Mouse (Mus musculus) intestine, postnatal 0 days (tissue): Measurements from ENCODE around the gene Pin1. TPM values are rescaled to one million over a fixed set of nuclear protein-coding genes. Genes with fewer than 3 reads are reported as not detected.

Experiments
- ATAC-seq: fragments of 200-750 bp; cut with Nextera tagmentation; 2 replicates; pipeline ENCODE4 v1.8.0; 2017; ENCODE audit warnings: mild to moderate bottlenecking, moderate TSS enrichment, moderate library complexity
- H3K27ac ChIP-seq: fragments of 300-500 bp; sonication (generic); 2 replicates; pipeline ENCODE4 v1.5.1; 2014; ENCODE audit warnings: mild to moderate bottlenecking, low read depth, low read length, moderate library complexity
- H3K27me3 ChIP-seq: fragments of 300-500 bp; sonication (generic); replicated peaks from 2 replicates; pipeline ENCODE4 v1.6.1; 2014; ENCODE audit warnings: low read length, mixed read lengths; ENCODE audit not compliant: control insufficient read depth, insufficient read depth
- H3K36me3 ChIP-seq: fragments of 300-500 bp; sonication (generic); 2 replicates; pipeline ENCODE4 v1.6.1; 2014; ENCODE audit warnings: mild to moderate bottlenecking, moderate library complexity; ENCODE audit not compliant: control insufficient read depth, insufficient read depth
- H3K4me1 ChIP-seq: fragments of 300-500 bp; sonication (generic); replicated peaks from 2 replicates; pipeline ENCODE4 v1.6.1; 2014; ENCODE audit warnings: antibody characterized with exemption, low read length, mixed read lengths; ENCODE audit not compliant: control insufficient read depth, insufficient read depth
- H3K4me2 ChIP-seq: fragments of 300-500 bp; sonication (generic); replicated peaks from 2 replicates; pipeline ENCODE4 v1.6.1; 2014; ENCODE audit warnings: low read depth, mild to moderate bottlenecking, moderate library complexity
- H3K4me3 ChIP-seq: fragments of 300-500 bp; sonication (generic); 2 replicates; pipeline ENCODE4 v1.5.1; 2014; ENCODE audit warnings: low read depth, low read length
- H3K9ac ChIP-seq: fragments of 300-500 bp; sonication (generic); 2 replicates; pipeline ENCODE4 v1.6.1; 2014; ENCODE audit warnings: mild to moderate bottlenecking, low read depth, low read length
- H3K9me3 ChIP-seq: fragments of 300-500 bp; sonication (generic); 2 replicates; pipeline ENCODE4 v1.6.1; 2016; ENCODE audit warnings: mixed run types; ENCODE audit not compliant: control insufficient read depth
- CTCF ChIP-seq: sonication (generic); IDR thresholded peaks from 2 replicates; pipeline ENCODE4 v1.5.1; 2016; ENCODE audit warnings: low read depth, mild to moderate bottlenecking, control low read depth, antibody characterized with exemption, moderate library complexity
- WGBS: fragments of 180-500 bp; shearing (Covaris S2); extraction: QIAGEN DNeasy Blood & Tissue Kit; methylation state at CpG from one replicate; pipeline ENCODE4 v1.1.7; 2014; 5-methylcytosine and 5-hydroxymethylcytosine counted together
- polyA plus RNA-seq: library from polyadenylated mRNA; unstranded; fragments of >200 nt; fragmentation: Nextera tagmentation; extraction: Ambion mirVana; gene quantifications from 2 replicates; pipeline ENCODE4 v1.2.1, GENCODE M21; 2015

Pin1 gene
- 27.1 and 27.2 TPM in 2 replicates for polyA plus RNA-seq

- H3K9me3 ChIP-seq, result no peaks in the 10 kb centered on the region
- peak; percentile 18 for TF ChIP-seq CTCF
- peaks cover 33% of the 10 kb centered on the region for H3K36me3 ChIP-seq
- peak; percentile 100 for ATAC-seq
- peak within 1 kb of the TSS; percentile 83 for H3K9ac ChIP-seq
- H3K27ac ChIP-seq, result no peak within 1 kb of the TSS
- peak within 1 kb of the TSS; percentile 93 for H3K4me3 ChIP-seq
- peaks cover 8% of the 10 kb centered on the region; the same call in 1 of the 2 replicates for H3K4me1 ChIP-seq
- H3K4me2 ChIP-seq, result peak within 1 kb of the TSS; percentile 79
- H3K27me3 ChIP-seq, result no peaks in the 10 kb centered on the region
- WGBS, result under 1% methylated on average over 45 of the region's 45 CpGs
Observed at GRCm38 (mm10) chr9:20651602-20652259, at the start of gene Pin1. Gene Pin1, plus strand, starts transcription at chr9:20652095.

GRCm38 (mm10) chr9:20606269-20606668 is 45.6 kb upstream of the Pin1 start:
- Histone ChIP-seq H3K4me3 (no peak overlapping the region), H3K9me3 (no peaks in the 10 kb centered on the region), H3K27ac (no peak overlapping the region), H3K36me3 (no peaks in the 10 kb centered on the region; the same call in 1 of the 2 replicates), H3K4me2 (no peak overlapping the region), H3K27me3 (no peaks in the 10 kb centered on the region), H3K9ac (no peak overlapping the region), H3K4me1 (no peaks in the 10 kb centered on the region; the same call in 1 of the 2 replicates)
- no peak for ATAC-seq
- 90% methylated on average over 1 of the region's 1 CpGs for WGBS
- TF ChIP-seq CTCF, result no peak

GRCm38 (mm10) chr9:20607100-20607974 is 44.6 kb upstream of the Pin1 start:
- H3K4me2 ChIP-seq, result peak overlapping the region; percentile 85
- no peaks in the 10 kb centered on the region; the same call in 1 of the 2 replicates for H3K4me1 ChIP-seq
- peak; percentile 83 for ATAC-seq
- H3K27me3 ChIP-seq, result no peaks in the 10 kb centered on the region
- H3K4me3 ChIP-seq, result peak overlapping the region; percentile 64
- no peak for TF ChIP-seq CTCF
- H3K27ac ChIP-seq, result peak overlapping the region; percentile 96
- no peaks in the 10 kb centered on the region; the same call in 1 of the 2 replicates for H3K36me3 ChIP-seq
- peak overlapping the region; percentile 73 for H3K9ac ChIP-seq
- no peaks in the 10 kb centered on the region for H3K9me3 ChIP-seq
- under 1% methylated on average over 57 of the region's 57 CpGs for WGBS

- peak; percentile 19; the same call in 1 of the 2 replicates for TF ChIP-seq CTCF
- H3K4me3 ChIP-seq, result no peak overlapping the region
Observed at GRCm38 (mm10) chr9:20609831-20610464, 41.9 kb upstream of the Pin1 start.

DNA sequence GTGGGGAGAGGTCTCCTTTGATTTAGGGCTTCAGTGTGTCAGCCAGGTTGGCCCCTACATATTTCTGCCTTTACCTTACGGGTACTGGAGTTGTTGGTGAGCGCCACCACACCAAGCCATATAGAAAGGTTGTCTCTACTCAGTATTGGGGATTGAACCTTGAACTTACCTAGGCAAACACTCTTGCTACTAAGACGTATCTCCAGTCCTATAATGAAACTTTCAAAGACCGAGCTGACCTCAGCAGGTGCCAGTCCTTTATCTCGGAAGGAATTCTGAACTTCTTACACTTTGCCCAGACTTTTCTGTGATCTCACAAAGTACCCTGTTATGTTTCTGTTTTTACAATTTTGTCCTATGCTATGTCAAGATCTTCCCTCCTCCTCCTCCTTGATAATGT is 39.9 kb upstream of the Pin1 start:
- H3K27ac ChIP-seq, result peak overlapping the region; percentile 58; the same call in 1 of the 2 replicates
- peak; percentile 76 for ATAC-seq
- H3K36me3 ChIP-seq, result no peaks in the 10 kb centered on the region; the same call in 1 of the 2 replicates
- no peak overlapping the region for H3K4me2 ChIP-seq
- WGBS, result 46% methylated on average over 5 of the region's 5 CpGs
- no peaks in the 10 kb centered on the region for H3K4me1 ChIP-seq
- no peak overlapping the region for H3K4me3 ChIP-seq
- no peak for TF ChIP-seq CTCF
- no peaks in the 10 kb centered on the region for H3K27me3 ChIP-seq
- no peak overlapping the region for H3K9ac ChIP-seq
- H3K9me3 ChIP-seq, result no peaks in the 10 kb centered on the region

More at GRCm38 (mm10) chr9:20609831-20610464, 41.9 kb upstream of the Pin1 start:
- H3K27ac ChIP-seq, result no peak overlapping the region
- 83% methylated on average over 5 of the region's 5 CpGs for WGBS
- H3K9ac ChIP-seq, result no peak overlapping the region
- H3K4me2 ChIP-seq, result no peak overlapping the region
- H3K9me3 ChIP-seq, result no peaks in the 10 kb centered on the region
- no peaks in the 10 kb centered on the region; the same call in 1 of the 2 replicates for H3K36me3 ChIP-seq
- H3K27me3 ChIP-seq, result no peaks in the 10 kb centered on the region
- ATAC-seq, result no peak
- no peaks in the 10 kb centered on the region; the same call in 1 of the 2 replicates for H3K4me1 ChIP-seq
